Mouse (Mus musculus) cerebellum, postnatal 10 days (tissue): Measurements from ENCODE around the gene Nufip2.
A peak's percentile ranks its signal among the peaks of the same experiment; 100 is the strongest.
"Not testable (repeated sequence)": the region's sequence is repeated elsewhere in the genome, so short reads cannot be mapped to it uniquely, and the experiment has no call there.

Experiments
- DNase-seq, 2 experiments: peaks; one replicate each; pipeline ENCODE4 v3.0.0; 2021; ENCODE audit warnings: mixed read lengths in 2 of 2

Nufip2 gene

DNA sequence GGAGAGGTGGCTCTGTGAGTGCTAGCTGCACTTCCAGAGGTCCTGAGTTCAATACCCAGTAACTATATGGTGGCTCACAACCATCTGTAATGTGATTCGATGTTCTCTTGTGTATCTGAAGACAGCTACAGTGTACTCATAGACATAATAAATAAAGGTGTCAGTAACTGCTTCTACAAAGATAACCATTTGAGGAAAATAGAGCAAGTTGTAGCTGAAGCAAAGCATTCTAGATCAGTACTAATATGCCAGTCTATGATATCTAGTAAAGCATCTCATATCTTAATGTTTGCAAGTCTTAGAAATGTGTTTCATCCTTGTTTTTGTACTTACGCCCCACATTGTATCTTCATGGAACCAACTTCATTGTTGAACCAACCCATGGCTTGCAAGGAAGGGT is 33.1 kb downstream of the Nufip2 start:
- DNase-seq = no peak

DNA sequence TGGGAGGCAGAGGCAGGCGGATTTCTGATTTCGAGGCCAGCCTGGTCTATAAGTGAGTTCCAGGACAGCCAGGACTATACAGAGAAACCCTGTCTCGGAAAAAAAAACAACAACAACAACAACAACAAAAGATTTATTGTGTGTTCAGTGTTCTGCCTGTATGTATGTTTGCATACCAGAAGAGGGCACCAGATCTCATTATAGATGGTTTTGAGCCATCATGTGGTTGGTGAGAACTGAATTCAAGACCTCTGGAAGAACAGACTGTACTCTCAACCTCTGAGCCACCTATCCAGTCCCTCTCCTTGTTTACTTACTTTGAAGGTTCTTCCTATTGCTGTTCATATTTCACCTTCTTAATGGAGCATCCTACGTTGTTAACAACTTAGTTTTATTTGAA is 35.4 kb downstream of the Nufip2 start:
- no peak for DNase-seq

- DNase-seq = peak; percentile 52 to 55
Observed at GRCm38 (mm10) chr11:77724766-77725165, 38.8 kb downstream of the Nufip2 start.

DNA sequence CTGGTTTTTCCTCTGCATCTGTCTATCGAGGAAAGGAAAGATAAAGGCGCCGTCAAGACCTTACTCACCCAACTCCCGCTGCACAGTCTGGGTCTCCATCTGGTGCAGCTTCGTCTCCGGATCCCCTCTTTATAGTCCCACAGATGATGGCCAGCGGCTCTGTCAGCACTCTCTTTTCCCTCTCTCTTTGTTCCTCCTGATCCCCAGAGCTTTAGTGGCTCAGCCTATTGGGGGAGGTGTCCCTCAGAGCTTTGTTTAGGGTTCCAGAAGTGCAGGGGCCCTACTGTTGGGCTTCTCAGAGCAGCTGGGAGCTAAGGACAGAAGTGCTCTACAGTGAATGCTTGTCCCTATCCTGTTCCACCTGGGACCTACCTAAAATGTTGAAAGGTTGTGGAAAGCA is 39.2 kb downstream of the Nufip2 start, which contains the start of gene Cryba1:
Cryba1 (minus strand) TSS at position 101 of the 400 bp plus-strand sequence.
- DNase-seq = peak in 1 of 2 experiments; percentile 8

DNA sequence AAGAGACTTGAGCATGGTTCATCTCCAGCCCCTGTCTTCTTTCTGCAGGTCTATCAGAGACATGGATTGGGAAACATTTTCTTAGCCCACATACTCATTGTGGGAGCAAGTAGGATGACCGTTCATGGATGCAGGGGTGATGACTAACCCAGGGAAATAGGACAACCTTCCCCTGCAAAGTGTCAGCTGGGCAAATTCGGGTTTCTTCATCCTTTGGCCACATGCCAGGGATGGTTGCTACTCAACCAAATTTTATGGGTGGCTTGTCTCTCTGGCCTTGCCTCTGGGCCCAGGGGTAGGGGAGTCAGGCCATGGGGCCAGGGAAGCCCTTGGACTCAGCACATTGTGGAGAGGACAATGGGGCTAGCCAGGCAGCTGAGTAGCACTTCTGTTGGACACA is 42.6 kb downstream of the Nufip2 start:
- DNase-seq = peak; percentile 57

- DNase-seq = peak; percentile 95 to 97
Observed at GRCm38 (mm10) chr11:77737289-77737688, 51.3 kb downstream of the Nufip2 start.

DNA sequence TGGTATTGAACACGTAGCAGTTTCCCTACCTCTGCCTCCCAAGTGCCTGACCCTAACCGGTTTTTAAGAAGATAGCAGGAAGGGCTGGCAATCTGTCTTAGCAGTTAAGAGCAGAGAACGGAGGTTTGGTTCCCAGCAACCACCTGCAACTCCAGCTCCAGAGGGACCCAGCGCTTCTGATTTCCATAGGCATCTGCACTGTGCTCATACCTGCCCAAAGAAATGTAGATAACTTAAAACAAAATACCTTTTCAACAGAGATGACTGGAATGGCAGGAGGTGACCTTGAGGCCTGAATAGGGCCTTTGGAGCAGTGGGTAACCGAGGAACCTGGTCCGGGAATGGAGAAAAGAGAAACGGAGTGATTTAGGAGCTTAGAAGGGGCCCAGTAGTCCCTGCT is 52.6 kb downstream of the Nufip2 start:
- DNase-seq = no peak

- peak; percentile 57 for DNase-seq
Observed at GRCm38 (mm10) chr11:77743966-77744365, 58.0 kb downstream of the Nufip2 start.

DNA sequence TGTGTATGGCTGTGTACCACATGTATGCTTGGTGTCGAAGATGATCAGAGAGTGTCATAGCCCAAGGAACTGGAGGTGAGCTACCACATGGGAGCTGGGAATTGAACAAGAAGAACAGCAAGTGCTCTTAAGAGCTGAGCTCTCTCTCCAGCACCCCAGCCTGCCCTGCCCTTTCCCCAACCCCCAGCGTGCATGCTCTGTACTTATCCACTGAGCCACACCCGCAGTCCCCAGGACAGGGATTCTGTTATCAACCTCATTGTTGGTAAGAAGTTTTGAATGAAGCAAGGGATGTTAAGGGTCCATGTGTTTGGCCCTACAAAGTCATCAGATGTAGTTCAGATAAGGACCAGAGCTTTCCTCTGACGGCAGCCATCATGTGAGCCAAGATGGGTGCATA is 60.7 kb downstream of the Nufip2 start:
- no peak for DNase-seq

DNA sequence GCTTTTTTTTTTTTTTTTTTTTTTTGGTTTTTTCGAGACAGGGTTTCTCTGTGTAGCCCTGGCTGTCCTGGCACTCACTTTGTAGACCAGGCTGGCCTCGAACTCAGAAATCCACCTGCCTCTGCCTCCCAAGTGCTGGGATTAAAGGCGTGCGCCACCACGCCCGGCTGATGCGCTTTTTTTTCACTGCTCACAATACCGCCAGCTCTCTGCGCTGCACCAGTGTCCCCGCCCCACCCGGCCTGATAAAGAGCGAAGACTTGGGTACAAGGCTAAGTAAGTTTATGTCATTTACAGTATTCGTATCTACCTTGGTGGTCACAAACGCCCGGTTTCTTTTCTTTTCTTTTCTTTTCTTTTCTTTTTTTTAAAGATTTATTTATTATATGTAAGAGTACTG is 61.1 kb downstream of the Nufip2 start:
- not testable (repeated sequence) for DNase-seq

DNA sequence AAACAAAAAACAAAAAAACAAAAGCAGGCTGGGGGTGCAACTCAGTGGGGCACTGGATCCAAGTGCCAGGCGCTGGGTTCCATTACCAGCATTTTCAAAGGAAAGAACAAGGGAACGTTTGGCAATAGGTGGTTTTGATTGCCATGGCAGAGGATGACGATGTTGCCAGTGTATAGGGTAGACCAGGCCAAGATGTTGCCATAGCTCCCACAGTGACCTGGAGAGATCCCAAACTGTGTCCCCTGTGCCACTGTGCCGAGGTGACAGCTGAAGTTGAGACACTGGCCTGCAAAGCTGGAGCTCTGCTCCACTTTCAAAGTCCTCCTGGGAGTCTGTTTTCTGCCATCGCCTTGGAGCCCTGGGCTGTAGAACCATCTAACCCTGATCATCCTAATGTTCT is 63.0 kb downstream of the Nufip2 start:
- DNase-seq = peak; percentile 46 to 63

DNA sequence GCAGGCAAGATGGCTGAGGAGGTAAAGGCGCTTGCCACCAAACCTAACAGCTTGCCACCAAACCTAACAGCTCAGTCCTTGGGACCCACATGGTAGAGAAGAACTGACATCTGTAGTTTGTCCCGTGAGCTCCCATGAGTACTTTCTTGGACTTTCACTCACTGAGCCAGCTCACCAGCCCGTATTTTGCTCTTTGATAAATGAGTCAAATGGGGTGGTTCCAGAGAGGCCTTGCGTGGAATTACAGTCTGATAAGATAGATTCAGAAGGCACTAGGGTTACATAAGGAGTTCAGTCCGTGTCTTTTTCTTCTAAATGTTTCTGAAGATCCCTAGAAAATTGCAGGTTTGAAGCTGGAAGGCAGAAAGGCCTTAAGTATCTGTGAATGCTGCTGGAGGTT is 66.6 kb downstream of the Nufip2 start:
- DNase-seq = no peak

DNA sequence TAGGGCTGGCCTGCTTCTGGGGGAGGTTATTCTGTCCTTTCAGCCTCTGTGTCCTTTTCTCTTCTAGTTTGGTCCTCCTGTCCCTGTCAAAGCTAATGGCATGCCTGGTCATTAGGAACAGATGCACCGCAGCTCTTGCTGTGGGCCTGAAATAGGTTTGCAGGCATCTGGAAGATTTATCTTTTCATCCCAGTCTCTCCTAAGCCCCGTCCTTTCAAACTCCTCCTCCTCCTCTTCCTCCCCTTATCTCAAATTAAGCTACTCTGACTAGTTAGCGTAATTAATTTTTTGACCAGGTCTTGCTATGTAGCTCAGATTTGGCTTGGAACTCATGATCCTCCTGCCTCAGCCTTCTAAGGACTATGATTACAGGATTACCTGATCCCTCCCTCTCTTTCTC is 67.5 kb downstream of the Nufip2 start:
- no peak for DNase-seq

DNA sequence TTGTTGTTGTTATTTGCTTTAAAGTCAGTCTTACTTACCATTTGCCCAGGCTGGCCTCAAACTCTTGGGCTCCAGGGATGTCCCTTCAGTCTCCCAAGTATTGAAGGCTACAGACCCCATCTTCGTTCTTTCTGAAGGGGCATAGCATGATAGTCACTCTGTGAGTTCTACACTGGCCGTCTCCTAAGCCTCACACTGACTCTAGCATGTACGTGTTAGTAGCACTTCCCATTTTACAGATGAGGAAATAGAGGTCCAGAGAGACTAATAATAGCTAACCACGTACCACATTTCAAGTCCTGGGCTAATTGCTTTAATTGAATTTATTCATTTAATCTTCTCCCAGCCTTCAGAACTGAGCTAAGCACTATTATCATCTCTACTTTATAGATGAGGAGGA is 74.1 kb downstream of the Nufip2 start:
- no peak for DNase-seq

DNA sequence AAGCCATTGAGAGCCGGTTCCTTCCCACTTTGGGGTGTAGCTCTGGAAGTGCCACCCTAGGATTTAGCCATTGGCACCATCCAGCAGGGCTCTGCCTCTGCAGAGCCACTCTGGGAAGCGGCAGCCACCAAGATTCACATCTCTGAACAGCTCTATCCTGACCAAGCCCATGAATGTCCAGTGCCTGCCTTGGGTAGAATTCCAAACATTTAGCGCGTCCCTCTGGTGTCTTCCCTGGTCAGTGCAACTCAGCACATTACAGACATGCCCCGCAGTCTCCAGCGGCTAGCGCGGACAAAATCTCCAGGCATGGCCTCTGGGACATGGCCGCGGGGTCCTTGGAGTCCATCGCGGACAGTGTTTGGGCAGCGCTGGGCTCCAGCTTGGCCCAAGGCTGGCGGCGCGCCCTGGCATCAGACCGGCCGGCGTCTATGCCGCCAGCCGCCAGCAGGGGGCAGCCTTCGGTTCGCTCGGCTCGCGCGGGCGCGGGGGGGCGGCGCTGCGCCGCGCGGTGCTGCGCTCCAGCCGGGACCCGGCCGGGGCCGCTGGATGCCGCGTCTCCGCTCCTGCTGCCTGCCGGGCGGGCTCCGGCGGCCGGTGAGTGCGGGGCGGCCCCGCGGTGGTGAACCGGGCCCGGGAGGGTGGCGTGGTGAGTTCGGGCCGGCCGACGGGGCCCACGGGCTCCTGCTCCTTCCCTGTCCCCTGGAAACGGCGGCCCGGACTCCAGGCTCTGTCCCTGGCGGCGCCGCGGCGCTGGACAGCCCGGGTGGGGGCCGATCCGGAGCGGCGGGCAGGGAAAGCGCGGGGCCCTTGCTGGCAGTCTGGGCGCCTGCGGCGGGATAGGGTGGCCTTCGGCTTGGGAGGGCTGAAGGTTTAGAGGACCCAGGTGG is 77.1 kb downstream of the Nufip2 start, which contains the start of gene Myo18a:
Myo18a (plus strand) TSS at position 464 of the 890 bp plus-strand sequence.
- peak; percentile 96 to 98 for DNase-seq

DNA sequence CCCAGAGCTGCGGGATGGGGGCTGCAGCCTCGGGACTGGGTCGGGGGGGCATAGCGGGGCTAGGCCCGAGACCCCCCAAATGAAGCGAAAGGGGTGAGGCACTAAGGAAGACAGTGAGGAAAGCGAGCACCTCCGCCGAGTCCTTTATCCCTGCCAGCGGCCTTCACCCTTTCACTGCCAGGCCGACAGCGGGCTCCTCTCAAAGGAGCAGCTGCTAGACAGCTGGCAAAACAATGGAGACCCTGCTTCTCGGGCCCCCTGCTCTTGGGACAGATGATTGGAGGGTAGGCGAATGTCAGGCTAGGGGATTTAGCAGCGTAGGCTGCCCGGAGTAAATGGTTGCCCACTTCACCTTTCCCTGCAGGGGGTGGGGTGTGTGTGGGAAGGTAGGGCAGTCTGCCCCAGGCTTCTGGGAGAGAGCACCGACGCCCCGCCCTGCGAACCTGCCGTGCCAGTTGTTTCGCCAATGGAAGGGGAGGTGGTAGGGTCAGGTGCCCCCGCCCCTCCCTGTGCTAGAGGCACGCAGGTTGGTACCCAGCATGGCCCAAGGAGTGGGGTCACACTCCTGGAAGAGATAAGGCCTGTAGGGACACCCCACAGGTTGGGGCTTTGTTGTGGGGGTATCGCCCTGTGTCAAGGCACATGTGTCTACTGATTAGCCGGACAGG is 77.9 kb downstream of the Nufip2 start:
- DNase-seq = peak; percentile 70 to 75

GRCm38 (mm10) chr11:77764694-77765458 is 78.9 kb downstream of the Nufip2 start:
- DNase-seq = peak; percentile 34 to 36

DNA sequence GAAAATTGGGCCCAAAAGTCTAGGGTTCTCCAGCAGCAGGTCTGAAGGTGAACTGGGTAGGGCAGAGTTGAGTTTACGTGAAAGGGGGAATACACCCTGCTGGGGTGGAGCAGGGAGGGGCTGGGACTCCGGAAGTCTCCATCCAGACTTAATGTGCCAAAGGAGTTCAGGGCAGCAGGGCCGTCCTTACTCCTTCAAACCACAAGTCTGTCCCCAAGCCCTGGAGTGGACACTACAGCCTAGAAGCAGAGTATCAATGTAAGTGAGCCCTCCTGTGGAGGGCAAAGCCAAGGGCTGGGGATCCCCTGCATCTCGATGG is 79.5 kb downstream of the Nufip2 start:
- DNase-seq = no peak

DNA sequence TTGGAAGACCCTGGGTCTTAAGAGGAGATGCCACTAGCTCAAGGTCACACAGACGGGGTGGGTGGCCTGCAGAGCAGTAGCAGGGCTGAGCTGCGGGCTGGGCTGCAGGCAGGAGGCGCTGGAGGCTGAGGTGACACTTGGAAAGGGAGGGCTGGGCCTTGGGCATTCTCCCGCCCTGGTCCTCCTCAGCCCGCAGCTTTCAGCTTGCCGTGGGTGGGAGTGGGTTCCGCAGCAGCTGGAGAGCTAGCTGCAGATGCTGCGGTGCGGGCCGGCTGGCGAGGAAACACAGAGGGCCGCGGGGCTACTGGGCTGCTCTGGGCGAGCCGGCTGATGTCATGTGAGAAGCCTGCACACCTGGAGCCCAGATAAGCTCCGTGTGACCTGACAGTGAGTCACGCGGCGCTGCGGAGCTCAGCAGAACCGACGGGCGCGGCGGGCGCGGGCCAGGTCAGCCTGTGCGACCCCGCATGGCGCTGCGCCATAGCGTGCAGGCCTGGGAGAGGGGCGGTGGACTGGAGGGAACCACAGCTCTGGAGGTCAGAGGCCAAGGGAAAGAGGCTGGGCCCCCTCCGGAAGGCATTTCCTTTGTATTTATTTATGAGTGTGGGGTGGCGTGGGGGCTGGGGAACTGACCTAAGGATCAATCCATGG is 80.5 kb downstream of the Nufip2 start:
- DNase-seq = peak; percentile 49 to 56

DNA sequence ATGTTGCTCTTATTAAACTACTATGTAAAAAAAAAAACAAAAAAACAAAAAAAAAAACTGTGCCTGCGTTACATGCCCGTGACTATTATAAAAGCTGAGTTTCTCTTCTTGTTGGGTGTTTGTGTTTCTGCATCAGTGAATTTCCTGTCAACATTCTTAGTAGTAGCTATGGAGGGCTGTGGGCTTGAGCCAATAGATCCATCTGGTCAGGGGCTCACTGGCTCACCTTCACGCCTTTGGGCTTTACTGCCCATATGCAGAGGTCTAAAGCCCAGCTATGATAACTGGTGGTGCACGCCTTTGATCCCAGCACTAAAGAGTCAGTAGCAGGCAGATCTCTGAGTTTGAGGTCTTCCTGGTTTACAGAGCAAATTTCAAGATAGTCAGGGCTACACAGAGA is 83.5 kb downstream of the Nufip2 start:
- peak in 1 of 2 experiments; percentile 58 for DNase-seq

- no peak for DNase-seq
Observed at GRCm38 (mm10) chr11:77770346-77770745, 84.4 kb downstream of the Nufip2 start.

GRCm38 (mm10) chr11:77771879-77772713 is 86.1 kb downstream of the Nufip2 start:
- DNase-seq = peak in 1 of 2 experiments; percentile 14
